Mouse (Mus musculus) small intestine, adult 2 months (tissue): ENCODE measurements around the gene Pde5a.

Experiments used
- CTCF ChIP-seq: fragments of 200-500 bp; IDR thresholded peaks from 2 replicates; pipeline ENCODE4 v1.5.1; 2012; ENCODE audit warnings: low read depth, mild to moderate bottlenecking, control low read depth, inconsistent platforms, low read length, moderate library complexity, mixed read lengths; ENCODE audit not compliant: insufficient replicate concordance, insufficient read length; ENCODE audit errors: extremely low read depth
- POLR2A ChIP-seq: fragments of 200-500 bp; IDR thresholded peaks from 2 replicates; pipeline ENCODE4 v1.6.1; 2012; ENCODE audit warnings: low read depth, mild to moderate bottlenecking, control low read depth, inconsistent platforms, low read length, moderate library complexity

DNA sequence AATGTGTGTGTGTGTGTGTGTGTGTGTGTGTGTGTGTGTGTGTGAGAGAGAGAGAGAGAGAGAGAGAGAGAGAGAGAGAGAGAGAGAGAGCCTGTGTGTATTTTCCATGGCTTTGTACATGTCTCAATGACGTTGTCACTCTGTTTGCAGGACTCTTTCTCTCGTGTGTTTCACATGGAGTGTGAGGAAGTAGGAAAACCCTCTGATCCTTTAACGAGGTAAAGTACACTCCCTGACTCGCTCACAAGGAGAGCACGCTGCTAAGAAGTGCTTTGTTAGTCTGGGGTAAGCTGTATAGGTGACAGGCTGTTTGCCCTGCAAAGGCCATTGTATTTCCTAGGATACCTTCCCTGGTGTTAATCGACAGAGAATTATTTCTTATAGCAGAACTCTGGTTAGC, 52.7 kb downstream of the Pde5a start:
- no peak for TF ChIP-seq CTCF
- no peak for TF ChIP-seq POLR2A
